Mouse (Mus musculus): ENCODE data around the gene Bcdin3d.

Gene Bcdin3d

GRCm38 (mm10) chr15:99440112-99440815 is 34.3 kb downstream of the Bcdin3d start:
- no peak for DNase-seq

- no peak for DNase-seq
These were observed 35.4 kb downstream of the Bcdin3d start for GRCm38 (mm10) chr15:99438966-99439698.

DNA sequence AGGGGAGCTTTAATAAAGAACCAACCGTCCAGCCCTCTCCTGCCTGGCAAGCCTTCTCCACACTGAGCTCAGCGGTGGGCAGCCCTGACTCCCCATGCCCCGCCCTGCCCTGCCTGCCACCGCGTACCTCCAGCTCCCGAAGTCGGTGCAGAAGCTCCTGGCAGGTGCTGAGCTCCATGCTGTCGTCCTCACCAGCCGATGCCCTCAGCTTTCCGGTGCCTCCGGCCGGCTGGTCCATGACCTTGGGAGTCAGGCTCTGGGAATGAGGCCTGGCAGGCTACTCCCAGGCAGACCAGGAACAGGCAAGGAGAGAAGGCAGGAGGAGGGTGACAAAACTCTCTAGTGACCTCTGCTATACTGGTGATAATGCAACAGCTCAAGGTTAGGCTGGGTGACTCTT is 40.6 kb downstream of the Bcdin3d start:
- no peak for DNase-seq

- DNase-seq = no peak
These were observed 41.3 kb downstream of the Bcdin3d start for GRCm38 (mm10) chr15:99433081-99433718.

DNA sequence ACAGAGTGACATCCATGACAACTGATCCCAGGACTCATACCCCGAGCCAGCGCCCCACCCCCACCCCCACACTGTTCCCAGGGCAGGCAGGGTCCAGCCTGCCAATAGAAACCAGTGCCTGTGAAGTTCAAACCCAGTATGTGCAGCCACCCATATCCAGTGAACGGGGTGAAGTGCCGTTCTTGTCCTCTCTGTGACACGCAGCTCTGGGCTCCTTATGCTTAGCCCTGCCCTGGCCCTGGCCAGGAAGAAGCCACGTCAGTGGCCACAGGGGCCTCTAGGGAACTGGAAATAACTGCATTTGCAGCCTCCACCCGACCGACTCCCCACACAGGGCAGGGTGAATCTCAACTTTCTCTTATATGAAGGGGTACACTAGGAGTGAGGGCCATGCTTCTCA is 42.6 kb downstream of the Bcdin3d start:
- DNase-seq = no peak

DNA sequence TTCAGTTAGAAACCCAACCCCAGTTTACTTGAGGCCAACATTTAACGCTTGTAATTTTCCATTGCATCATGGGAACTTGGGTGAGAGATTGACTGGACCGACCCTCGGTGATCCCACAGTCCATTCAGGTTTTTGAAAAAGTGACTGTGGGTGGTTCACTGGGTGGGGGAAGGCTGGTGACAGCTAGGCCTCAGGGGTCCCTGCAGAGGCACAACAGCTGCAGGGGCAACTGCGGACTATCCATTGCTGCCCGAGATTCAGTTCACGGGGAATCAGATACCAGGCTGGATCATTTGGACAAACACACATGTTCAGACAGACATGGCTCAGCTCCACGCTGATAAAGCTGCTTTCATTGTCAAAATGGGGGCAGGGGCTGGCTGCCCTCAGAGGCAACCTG is 43.0 kb downstream of the Bcdin3d start:
- DNase-seq = no peak

GRCm38 (mm10) chr15:99431063-99431462 is 43.5 kb downstream of the Bcdin3d start:
- no peak for DNase-seq

- peak; percentile 33 for DNase-seq
These were observed 44.1 kb downstream of the Bcdin3d start for GRCm38 (mm10) chr15:99430394-99430793.

DNA sequence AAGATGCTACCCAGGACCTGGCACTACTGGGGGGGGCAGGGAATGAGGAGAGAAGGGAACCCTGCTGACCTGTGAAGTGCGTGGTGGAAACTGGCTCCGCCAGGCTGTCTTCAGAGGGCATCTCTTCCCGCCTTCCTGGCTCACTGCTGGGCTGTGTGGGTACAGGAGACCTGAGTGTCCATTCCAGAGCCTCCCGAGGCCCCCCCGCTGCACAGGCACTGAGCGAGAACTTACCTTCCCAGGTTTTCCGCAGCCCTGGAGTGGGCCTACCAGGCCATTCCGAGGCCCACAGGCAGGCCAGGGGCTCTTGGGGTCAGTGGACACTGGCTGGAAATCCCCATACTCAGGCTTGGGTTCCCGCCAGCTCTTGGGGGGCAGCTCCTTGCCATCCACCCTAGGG is 50.6 kb downstream of the Bcdin3d start:
- no peak for DNase-seq

DNA sequence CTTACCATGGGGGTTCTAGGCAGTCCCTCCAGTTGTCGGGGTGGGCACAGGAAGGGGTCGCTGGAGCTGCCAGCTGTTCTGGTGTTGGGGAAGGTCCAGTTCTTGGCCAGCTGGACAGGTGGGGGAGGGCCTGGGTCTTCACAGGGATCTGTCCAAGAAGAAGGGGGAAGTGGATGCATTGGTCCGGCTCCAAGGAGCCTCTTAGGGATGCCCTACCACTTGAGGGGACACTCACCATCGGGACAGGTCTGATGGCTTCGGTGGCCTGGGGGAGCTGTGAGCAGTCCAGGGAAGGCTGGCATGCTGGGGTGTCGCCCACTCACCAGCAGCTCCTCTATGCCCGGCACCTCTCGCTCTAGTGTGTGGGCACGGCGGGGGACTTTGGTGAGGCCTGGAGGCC is 51.4 kb downstream of the Bcdin3d start:
- no peak for DNase-seq

GRCm38 (mm10) chr15:99422551-99422950 is 52.0 kb downstream of the Bcdin3d start:
- DNase-seq = no peak

GRCm38 (mm10) chr15:99421676-99422075 is 52.9 kb downstream of the Bcdin3d start:
- no peak for DNase-seq

- no peak for DNase-seq
These were observed 53.4 kb downstream of the Bcdin3d start for GRCm38 (mm10) chr15:99421152-99421551.

- DNase-seq = peak; percentile 44
These were observed 54.0 kb downstream of the Bcdin3d start for GRCm38 (mm10) chr15:99420521-99421014.

DNA sequence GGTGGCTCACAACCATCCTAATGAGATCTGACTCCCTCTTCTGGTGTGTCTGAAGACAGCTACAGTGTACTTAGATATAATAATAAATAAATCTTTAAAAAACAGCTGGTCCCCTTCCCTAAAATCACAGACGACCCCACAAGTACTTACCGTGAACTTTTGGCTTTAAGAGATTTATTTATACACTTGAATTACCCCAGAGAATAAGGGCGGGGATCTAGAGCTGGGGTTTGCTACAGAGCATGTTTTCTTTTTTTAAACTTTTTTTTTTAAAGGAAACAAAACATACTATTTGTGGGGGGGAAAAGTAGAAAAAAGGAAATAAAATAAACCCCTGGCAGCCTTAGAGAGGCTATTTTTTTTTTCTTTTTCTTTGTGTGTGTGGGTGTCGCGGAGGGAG is 54.4 kb downstream of the Bcdin3d start:
- no peak for DNase-seq

Measured in thymus, postnatal 14 days (tissue).